ENCODE assay signal across 7 mouse cellular contexts in the genomic region with DNA sequence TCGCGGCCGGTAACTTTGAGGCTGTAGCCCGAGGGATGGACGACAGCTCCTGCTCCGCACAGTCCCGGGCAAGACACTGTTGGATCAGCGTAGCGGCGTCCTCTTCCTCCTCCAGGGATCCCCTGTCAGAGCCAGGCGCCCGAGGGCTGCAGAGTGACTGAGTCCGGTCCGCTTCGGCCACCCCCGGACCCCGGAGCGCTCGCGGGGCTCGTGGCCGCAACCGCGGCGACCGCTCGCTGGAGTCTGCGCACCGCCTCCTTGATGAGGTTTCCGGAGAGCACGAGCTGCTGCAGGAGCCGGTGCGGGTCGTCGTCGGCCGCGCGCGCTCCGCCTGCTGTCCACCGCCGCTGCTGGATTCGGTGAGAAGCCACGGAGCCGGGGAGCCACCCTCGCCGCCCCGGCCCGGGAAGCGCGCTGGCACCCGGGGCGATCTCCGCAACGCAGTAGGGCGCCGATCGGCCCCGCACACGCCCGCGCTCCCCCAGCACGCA. TPM values are rescaled to one million over a fixed set of nuclear protein-coding genes. Genes with fewer than 3 reads are reported as not detected.
DNase-seq lines count a peak whose midpoint lies in the region; ATAC-seq and TF ChIP-seq lines count a peak whose summit lies in the region.

No protein-coding gene starts in this region.

- DNase-seq in ZHBTc4 (ENCODE audit: low read depth, low spot score) = peak; percentile 50
- peak; percentile 41 for DNase-seq in cerebellum, adult 8-10 months
- DNase-seq in gastrocnemius, adult 2 months = peak; percentile 76
- DNase-seq in left cerebral cortex, postnatal 4 days = peak; percentile 39
- peak; percentile 72 for DNase-seq in midbrain, embryonic 10.5 days (ENCODE audit: low spot score)
- peak; percentile 60 to 64 for DNase-seq in spleen, postnatal 10 days (ENCODE audit: low spot score in 2 of 2)

- H3K4me2 ChIP-seq in hindbrain, embryonic 15.5 days = peak overlapping the region; percentile 89

- H3K9ac ChIP-seq in hindbrain, embryonic 15.5 days = peak overlapping the region; percentile 58

- ATAC-seq in hindbrain, embryonic 15.5 days (ENCODE audit: low FRiP score, low read depth) = no peak

- TF ChIP-seq CTCF in gastrocnemius, adult 2 months (IDR thresholded peaks at IDR 0.05) = peak; percentile 11; the same call in 1 of the 2 replicates

- intact Hi-C loops in gastrocnemius, adult 2 months (cut with DNase I) = loop anchor here (5.0 to 10.0 kb wide), 3 partner anchors 45 to 222 kb away; a partner anchor contains a TSS
- intact Hi-C loops in left cerebral cortex, postnatal 4 days (cut with DNase I) = no loop called here

- H3K27me3 ChIP-seq in hindbrain, embryonic 15.5 days = no peaks in the 10 kb centered on the region
- H3K27me3 ChIP-seq in midbrain, embryonic 10.5 days (ENCODE audit: low read depth, poor library complexity, severe bottlenecking) = no peaks in the 10 kb centered on the region

- no peaks in the 10 kb centered on the region for H3K36me3 ChIP-seq in hindbrain, embryonic 15.5 days
- no peaks in the 10 kb centered on the region for H3K36me3 ChIP-seq in midbrain, embryonic 10.5 days

- under 1% methylated on average over 64 of the region's 64 CpGs for WGBS in hindbrain, embryonic 15.5 days
- WGBS in midbrain, embryonic 10.5 days = under 1% methylated on average over 63 of the region's 64 CpGs

- peak overlapping the region; percentile 99 for H3K27ac ChIP-seq in gastrocnemius, adult 2 months
- peak overlapping the region; percentile 96 for H3K27ac ChIP-seq in hindbrain, embryonic 15.5 days (replicated peaks)
- peak overlapping the region; percentile 97 for H3K27ac ChIP-seq in midbrain, embryonic 10.5 days (replicated peaks)

- H3K9me3 ChIP-seq in hindbrain, embryonic 15.5 days = no peaks in the 10 kb centered on the region
- no peaks in the 10 kb centered on the region for H3K9me3 ChIP-seq in midbrain, embryonic 10.5 days (replicated peaks)

- peak overlapping the region; percentile 88 for H3K4me3 ChIP-seq in gastrocnemius, adult 2 months
- peak overlapping the region; percentile 61 for H3K4me3 ChIP-seq in hindbrain, embryonic 15.5 days
- H3K4me3 ChIP-seq in midbrain, embryonic 10.5 days = peak overlapping the region; percentile 86

- H3K4me1 ChIP-seq in hindbrain, embryonic 15.5 days (replicated peaks) = peaks cover 35% of the 10 kb centered on the region
- peaks cover 42% of the 10 kb centered on the region for H3K4me1 ChIP-seq in midbrain, embryonic 10.5 days

RNA-seq across cellular contexts. Expression of a gene that starts 0.8 kb away (rescaled TPM):
- 10 to 100 TPM; 15.6 to 22.2 TPM for total RNA-seq in gastrocnemius, adult 2 months (2021)
- polyA plus RNA-seq in hindbrain, embryonic 15.5 days (2015; fragmentation: Nextera tagmentation; extraction: Ambion mirVana) = 6.7 and 8.1 TPM in 2 replicates
- total RNA-seq in left cerebral cortex, postnatal 4 days (2021) = 10 to 100 TPM; 13.3 to 14.1 TPM
- polyA plus RNA-seq in midbrain, embryonic 10.5 days (2016; fragmentation: Nextera tagmentation; extraction: Ambion mirVana) = 5.4 and 6.5 TPM in 2 replicates

RNA-seq across cellular contexts. Expression of a gene that starts 17.4 kb away (rescaled TPM):
- total RNA-seq in gastrocnemius, adult 2 months (2021) = 1 to 10 TPM; 6.3 to 6.8 TPM
- polyA plus RNA-seq in hindbrain, embryonic 15.5 days (2015; fragmentation: Nextera tagmentation; extraction: Ambion mirVana) = 19.1 and 21.1 TPM in 2 replicates
- total RNA-seq in left cerebral cortex, postnatal 4 days (2021) = 10 to 100 TPM; 20.4 to 21.7 TPM
- 10.3 and 11.9 TPM in 2 replicates for polyA plus RNA-seq in midbrain, embryonic 10.5 days (2016; fragmentation: Nextera tagmentation; extraction: Ambion mirVana)

RNA-seq across cellular contexts. Expression of a gene that starts 45.3 kb away (rescaled TPM):
- 1 to 10 TPM; 7.7 to 9.6 TPM for total RNA-seq in gastrocnemius, adult 2 months (2021)
- polyA plus RNA-seq in hindbrain, embryonic 15.5 days (2015; fragmentation: Nextera tagmentation; extraction: Ambion mirVana) = 5.8 and 6.6 TPM in 2 replicates
- 1 to 10 TPM; 4.2 to 4.3 TPM for total RNA-seq in left cerebral cortex, postnatal 4 days (2021)
- polyA plus RNA-seq in midbrain, embryonic 10.5 days (2016; fragmentation: Nextera tagmentation; extraction: Ambion mirVana) = 38.1 and 39.5 TPM in 2 replicates

RNA-seq across cellular contexts. Expression of a gene that starts 48.8 kb away (rescaled TPM):
- total RNA-seq in gastrocnemius, adult 2 months (2021) = 10 to 100 TPM; 30.5 to 31.4 TPM
- 17.6 and 19.4 TPM in 2 replicates for polyA plus RNA-seq in hindbrain, embryonic 15.5 days (2015; fragmentation: Nextera tagmentation; extraction: Ambion mirVana)
- 10 to 100 TPM; 33.0 to 33.5 TPM for total RNA-seq in left cerebral cortex, postnatal 4 days (2021)
- polyA plus RNA-seq in midbrain, embryonic 10.5 days (2016; fragmentation: Nextera tagmentation; extraction: Ambion mirVana) = 34.0 and 35.4 TPM in 2 replicates
